Mouse (Mus musculus) left cerebral cortex, adult 18-20 months (tissue): ENCODE results near the gene Bpgm. TPM values are rescaled to one million over a fixed set of nuclear protein-coding genes. Genes with fewer than 3 reads are reported as not detected.

ENCODE experiments used
- DNase-seq, 2 experiments: peaks; one replicate each; pipeline ENCODE4 v3.0.0; 2021 to 2022; ENCODE audit warnings: low spot score in 2 of 2, mixed read lengths in 1 of 2
- total RNA-seq, 2 experiments: library from RNA; stranded (reverse); gene quantifications; 2 replicates each; pipeline ENCODE4 v1.2.3; 2021

Bpgm gene
- total RNA-seq, 2 experiments from 2014 or later, result 58.5 to 66.9 TPM

GRCm38 (mm10) chr6:34525927-34526326, 49.9 kb downstream of the Bpgm start:
- DNase-seq, result no peak

- DNase-seq, result no peak
These were observed 50.4 kb downstream of the Bpgm start for GRCm38 (mm10) chr6:34526389-34526788.

- no peak for DNase-seq
These were observed 52.1 kb downstream of the Bpgm start for GRCm38 (mm10) chr6:34528131-34528530.

- no peak for DNase-seq
These were observed 54.0 kb downstream of the Bpgm start for GRCm38 (mm10) chr6:34529992-34530391.

GRCm38 (mm10) chr6:34533055-34533454, 57.0 kb downstream of the Bpgm start:
- DNase-seq, result no peak

- no peak for DNase-seq
These were observed 57.9 kb downstream of the Bpgm start for GRCm38 (mm10) chr6:34533896-34534295.

- no peak for DNase-seq
These were observed 66.9 kb downstream of the Bpgm start for GRCm38 (mm10) chr6:34542866-34543265.

GRCm38 (mm10) chr6:34543303-34544206, 67.5 kb downstream of the Bpgm start:
- no peak for DNase-seq

- no peak for DNase-seq
These were observed 68.2 kb downstream of the Bpgm start for GRCm38 (mm10) chr6:34544207-34544602.

GRCm38 (mm10) chr6:34545286-34545685, 69.3 kb downstream of the Bpgm start:
- DNase-seq, result no peak

- no peak for DNase-seq
These were observed 72.5 kb downstream of the Bpgm start for GRCm38 (mm10) chr6:34548406-34548990.

- DNase-seq, result peak; percentile 20 to 33
These were observed 73.0 kb downstream of the Bpgm start for GRCm38 (mm10) chr6:34549017-34549416.

- no peak for DNase-seq
These were observed 76.6 kb downstream of the Bpgm start for GRCm38 (mm10) chr6:34552489-34553157.

GRCm38 (mm10) chr6:34554291-34554997, 78.4 kb downstream of the Bpgm start:
- no peak for DNase-seq

Other genes with a start within 250 kb of the Bpgm start
- 10 to 100 TPM; 51.2 to 55.2 TPM for gene Akr1b3, start 158.7 kb upstream of the Bpgm start, total RNA-seq
- gene Akr1b8, start 122.1 kb upstream of the Bpgm start, total RNA-seq, result under 1 TPM; 0.44 to 0.98 TPM
- 10 to 100 TPM; 20.0 to 24.9 TPM for gene Akr1b10, start 92.0 kb upstream of the Bpgm start, total RNA-seq
- gene Akr1b7, start 63.9 kb upstream of the Bpgm start, total RNA-seq, result not detected
- gene Cald1, start 122.3 kb downstream of the Bpgm start, total RNA-seq, result 10 to 100 TPM; 22.1 to 24.6 TPM